Mouse (Mus musculus) neural tube, embryonic 14.5 days (tissue): ENCODE measurements around the gene Dda1. TPM values are rescaled to one million over a fixed set of nuclear protein-coding genes. Genes with fewer than 3 reads are reported as not detected.
"Not testable (repeated sequence)": the region's sequence is repeated elsewhere in the genome, so short reads cannot be mapped to it uniquely, and the experiment has no call there.

ENCODE experiments used
- ATAC-seq: fragments of 200-750 bp; cut with Nextera tagmentation; 2 replicates; pipeline ENCODE4 v1.8.0; 2017; ENCODE audit warnings: low read depth, mild to moderate bottlenecking, moderate TSS enrichment, moderate library complexity
- H3K27ac ChIP-seq: fragments of 300-500 bp; sonication (generic); 2 replicates; pipeline ENCODE4 v1.5.1; 2014; ENCODE audit warnings: low read depth, mild to moderate bottlenecking, control low read depth, low read length, moderate library complexity, mixed read lengths
- H3K27me3 ChIP-seq: fragments of 300-500 bp; sonication (generic); 2 replicates; pipeline ENCODE4 v1.6.1; 2014; ENCODE audit warnings: low read length; ENCODE audit not compliant: control insufficient read depth, insufficient read depth
- H3K36me3 ChIP-seq: fragments of 300-500 bp; sonication (generic); 2 replicates; pipeline ENCODE4 v1.6.1; 2014; ENCODE audit warnings: low read length, mixed read lengths; ENCODE audit not compliant: control insufficient read depth, insufficient read depth
- H3K4me1 ChIP-seq: fragments of 300-500 bp; sonication (generic); 2 replicates; pipeline ENCODE4 v1.6.1; 2014; ENCODE audit warnings: low read length; ENCODE audit not compliant: control insufficient read depth, insufficient read depth
- H3K4me2 ChIP-seq: fragments of 300-500 bp; sonication (generic); 2 replicates; pipeline ENCODE4 v1.6.1; 2014; ENCODE audit warnings: mild to moderate bottlenecking, low read depth, low read length, control low read depth
- H3K4me3 ChIP-seq: fragments of 300-500 bp; sonication (generic); 2 replicates; pipeline ENCODE4 v1.5.1; 2014; ENCODE audit warnings: low read depth, low read length, control low read depth, mixed read lengths
- H3K9ac ChIP-seq: fragments of 300-500 bp; sonication (generic); replicated peaks from 2 replicates; pipeline ENCODE4 v1.6.1; 2014; ENCODE audit warnings: low read depth, mild to moderate bottlenecking, control low read depth, low read length, mixed read lengths
- H3K9me3 ChIP-seq: fragments of 300-500 bp; sonication (generic); 2 replicates; pipeline ENCODE4 v1.6.1; 2016; ENCODE audit warnings: low read length; ENCODE audit not compliant: control insufficient read depth
- WGBS: fragments of 180-500 bp; shearing (Covaris S2); extraction: QIAGEN DNeasy Blood & Tissue Kit; methylation state at CpG from one replicate; pipeline ENCODE4 v1.1.7; 2014; 5-methylcytosine and 5-hydroxymethylcytosine counted together
- polyA plus RNA-seq: library from polyadenylated mRNA; unstranded; fragments of >200 nt; fragmentation: Nextera tagmentation; extraction: Ambion mirVana; gene quantifications from 2 replicates; pipeline ENCODE4 v1.2.1, GENCODE M21; 2014

Gene Dda1
- polyA plus RNA-seq, 1 experiment from 2014 or later, result 251 TPM

DNA sequence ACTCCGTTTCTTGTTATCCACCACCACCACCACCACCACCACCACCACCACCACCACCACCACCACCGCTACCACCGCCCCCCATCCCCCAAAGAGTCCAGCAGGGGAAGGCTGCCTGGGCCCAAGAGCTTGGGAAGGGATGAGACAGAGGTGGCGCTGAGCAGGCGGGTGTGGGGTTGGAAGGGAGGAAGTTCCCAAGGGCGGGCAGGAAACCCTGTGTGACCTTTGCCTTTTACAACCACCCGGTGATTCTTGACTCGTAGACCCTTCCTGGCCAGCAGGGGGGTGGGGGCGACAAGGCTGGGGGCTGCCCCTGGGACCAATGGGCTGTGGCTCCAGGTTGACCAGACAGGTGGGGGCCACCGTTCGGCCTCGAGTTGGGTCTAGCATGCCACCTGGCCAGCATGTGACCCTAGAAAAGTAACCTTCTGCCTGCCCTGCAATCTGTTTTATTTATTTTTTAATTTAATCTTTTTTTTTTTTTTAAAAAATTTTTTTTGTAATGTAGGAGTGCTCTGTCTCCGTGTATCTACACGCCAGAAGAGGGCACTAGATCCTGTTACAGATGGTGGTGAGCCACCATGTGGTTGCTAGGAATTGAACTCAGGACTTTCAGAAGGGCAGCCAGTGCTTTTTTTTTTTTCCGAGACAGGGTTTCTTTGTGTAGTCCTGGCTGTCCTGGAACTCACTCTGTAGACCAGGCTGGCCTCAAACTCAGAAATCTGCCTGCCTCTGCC, 44.2 kb downstream of the Dda1 start:
- ATAC-seq, result no peak

DNA sequence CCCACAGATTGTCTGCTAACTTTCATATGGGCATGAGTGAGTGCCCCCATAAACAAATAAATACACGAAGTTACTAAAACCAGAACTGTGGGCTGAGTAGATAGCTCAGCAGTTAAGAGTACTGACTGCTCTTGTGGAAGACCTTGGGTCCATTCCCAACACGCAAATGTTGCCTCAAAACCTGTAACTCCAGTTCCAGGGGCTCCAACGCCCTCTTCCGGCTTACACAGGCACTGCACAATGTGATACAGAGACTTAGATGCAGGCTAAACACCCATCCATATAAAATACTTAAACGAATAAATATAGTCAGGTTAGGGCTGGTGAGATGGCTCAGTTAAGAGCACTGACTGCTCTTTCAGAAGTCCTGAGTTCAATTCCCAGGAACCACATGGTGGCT, 46.0 kb downstream of the Dda1 start:
- WGBS, result 74% methylated on average over 5 of the region's 5 CpGs
- Histone ChIP-seq H3K4me2 (no peak overlapping the region), H3K27ac (no peak overlapping the region), H3K4me3 (no peak overlapping the region), H3K27me3 (no peaks in the 10 kb centered on the region), H3K4me1 (no peaks in the 10 kb centered on the region), H3K36me3 (no peaks in the 10 kb centered on the region), H3K9me3 (no peaks in the 10 kb centered on the region), H3K9ac (no peak overlapping the region)
- ATAC-seq, result no peak

More for the DNA sequence above, 44.2 kb downstream of the Dda1 start:
- Histone ChIP-seq H3K27ac (no peak overlapping the region), H3K36me3 (no peaks in the 10 kb centered on the region), H3K27me3 (peaks cover 7% of the 10 kb centered on the region), H3K9me3 (no peaks in the 10 kb centered on the region), H3K4me1 (no peaks in the 10 kb centered on the region), H3K4me2 (no peak overlapping the region), H3K4me3 (no peak overlapping the region), H3K9ac (no peak overlapping the region)
- WGBS, result 65% methylated on average over 12 of the region's 15 CpGs

- no peaks in the 10 kb centered on the region for H3K27me3 ChIP-seq
- 15% methylated on average over 6 of the region's 6 CpGs for WGBS
- H3K4me2 ChIP-seq, result no peak overlapping the region
- H3K4me3 ChIP-seq, result no peak overlapping the region
- no peak overlapping the region for H3K27ac ChIP-seq
- ATAC-seq, result no peak
- no peaks in the 10 kb centered on the region for H3K4me1 ChIP-seq
- no peak overlapping the region for H3K9ac ChIP-seq
- no peaks in the 10 kb centered on the region for H3K36me3 ChIP-seq
- no peaks in the 10 kb centered on the region for H3K9me3 ChIP-seq
Measured at GRCm38 (mm10) chr8:71516786-71517185, 47.8 kb downstream of the Dda1 start.

DNA sequence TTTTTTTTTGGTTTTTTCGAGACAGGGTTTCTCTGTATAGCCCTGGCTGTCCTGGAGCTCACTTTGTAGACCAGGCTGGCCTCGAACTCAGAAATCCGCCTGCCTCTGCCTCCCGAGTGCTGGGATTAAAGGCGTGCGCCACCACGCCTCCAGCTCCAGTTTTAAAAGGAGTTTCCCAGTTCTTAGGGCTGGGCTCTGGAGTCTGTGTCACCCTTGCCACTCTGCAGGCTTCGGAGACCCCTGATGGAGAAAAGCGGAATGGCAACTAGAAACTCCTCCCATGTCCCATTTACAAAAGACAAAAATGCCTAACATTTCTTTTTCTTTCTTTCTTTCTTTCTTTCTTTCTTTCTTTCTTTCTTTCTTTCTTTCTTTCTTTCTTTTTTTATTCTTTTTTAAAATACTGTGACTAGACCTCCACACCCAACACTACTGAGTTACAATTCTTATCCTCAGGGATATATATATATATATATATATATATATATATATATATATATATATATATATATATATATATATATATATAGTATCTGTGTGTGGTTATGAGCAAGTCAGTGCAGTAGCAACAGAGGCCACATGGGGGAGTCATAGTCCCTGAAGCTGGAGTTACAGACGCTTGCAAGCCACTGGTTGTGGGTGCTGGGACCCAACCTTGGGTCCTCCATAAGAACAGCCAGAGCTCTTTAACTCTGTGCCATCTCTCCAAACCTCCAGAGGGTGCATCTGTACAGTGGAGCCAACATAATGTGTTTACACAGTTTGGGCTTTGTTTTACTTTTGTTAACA, 50.2 kb downstream of the Dda1 start:
- H3K4me1 ChIP-seq, H3K4me2 ChIP-seq, H3K9me3 ChIP-seq, H3K36me3 ChIP-seq, H3K9ac ChIP-seq, H3K27ac ChIP-seq, H3K4me3 ChIP-seq, H3K27me3 ChIP-seq: not testable (repeated sequence)
- 0 out of 2 replicates have a peak, but pooled peaks have one; percentile 41 for ATAC-seq
- 33% methylated on average over 9 of the region's 10 CpGs for WGBS

DNA sequence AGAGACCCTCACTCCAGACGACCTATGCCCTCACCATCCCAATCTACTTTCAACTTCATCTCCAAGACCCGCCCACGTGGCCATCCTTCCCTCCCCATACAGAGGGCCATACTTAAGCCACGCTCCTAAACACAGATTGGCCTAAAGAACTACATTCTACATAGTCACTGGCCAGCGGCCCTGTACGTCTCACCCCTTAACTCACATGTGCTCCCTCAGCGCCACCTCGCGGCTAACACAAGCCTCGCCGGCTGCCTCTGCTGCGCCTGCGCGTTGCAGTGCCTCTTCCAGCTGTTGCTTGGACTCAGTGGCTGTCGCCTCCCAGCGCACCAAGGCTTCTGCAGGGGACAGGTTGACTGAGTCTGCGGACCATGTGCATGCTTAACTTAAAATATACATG, 52.6 kb downstream of the Dda1 start:
- Histone ChIP-seq H3K36me3 (no peaks in the 10 kb centered on the region), H3K4me3 (no peak overlapping the region), H3K9me3 (no peaks in the 10 kb centered on the region), H3K27me3 (peaks cover 9% of the 10 kb centered on the region), H3K4me1 (0 out of 2 replicates have a peak, but pooled peaks cover 4% of the 10 kb centered on the region), H3K27ac (no peak overlapping the region), H3K4me2 (0 out of 2 replicates have a peak overlapping the region, but pooled peaks have one; percentile 6), H3K9ac (no peak overlapping the region)
- 7% methylated on average over 17 of the region's 17 CpGs for WGBS
- ATAC-seq, result peak; percentile 82

- no peaks in the 10 kb centered on the region for H3K36me3 ChIP-seq
- 0 out of 2 replicates have a peak, but pooled peaks cover 4% of the 10 kb centered on the region for H3K4me1 ChIP-seq
- no peak within 1 kb of the TSS for H3K4me2 ChIP-seq
- 12% methylated on average over 46 of the region's 46 CpGs for WGBS
- ATAC-seq, result no peak
- no peak within 1 kb of the TSS for H3K4me3 ChIP-seq
- peaks cover 9% of the 10 kb centered on the region for H3K27me3 ChIP-seq
- no peak within 1 kb of the TSS for H3K9ac ChIP-seq
- H3K27ac ChIP-seq, result no peak within 1 kb of the TSS
- no peaks in the 10 kb centered on the region for H3K9me3 ChIP-seq
Measured at GRCm38 (mm10) chr8:71525226-71526050, 56.4 kb downstream of the Dda1 start, which contains the start of gene Ccdc194. Ccdc194 (minus strand) TSS chr8:71525711.

Other genes starting within 250 kb of the Dda1 start
- 16.0 and 16.4 TPM in 2 replicates for gene Myo9b, start 196.5 kb upstream of the Dda1 start, polyA plus RNA-seq
- 55.8 and 59.3 TPM in 2 replicates for gene Haus8, start 196.3 kb upstream of the Dda1 start, polyA plus RNA-seq
- gene Use1, start 102.4 kb upstream of the Dda1 start, polyA plus RNA-seq, result 115 and 130 TPM in 2 replicates
- 4.8 and 4.9 TPM in 2 replicates for gene Ocel1, start 97.9 kb upstream of the Dda1 start, polyA plus RNA-seq
- gene Nr2f6, start 87.2 kb upstream of the Dda1 start, polyA plus RNA-seq, result 22.3 and 32.8 TPM in 2 replicates
- gene Ushbp1, start 73.4 kb upstream of the Dda1 start, polyA plus RNA-seq, result 3.2 and 5.0 TPM in 2 replicates
- 90.9 and 96.5 TPM in 2 replicates for gene Babam1, start 72.3 kb upstream of the Dda1 start, polyA plus RNA-seq
- gene Ankle1, start 63.2 kb upstream of the Dda1 start, polyA plus RNA-seq, result 1.9 and 2.7 TPM in 2 replicates
- gene Abhd8, start 5.5 kb upstream of the Dda1 start, polyA plus RNA-seq, result 101 and 104 TPM in 2 replicates
- 186 and 189 TPM in 2 replicates for gene Mrpl34, start 4.2 kb upstream of the Dda1 start, polyA plus RNA-seq
- 6.9 and 8.4 TPM in 2 replicates for gene Ano8, start 16.8 kb downstream of the Dda1 start, polyA plus RNA-seq
- gene Gtpbp3, start 18.9 kb downstream of the Dda1 start, polyA plus RNA-seq, result 5.5 and 5.9 TPM in 2 replicates
- gene Plvap, start 42.6 kb downstream of the Dda1 start, polyA plus RNA-seq, result 5.4 and 9.8 TPM in 2 replicates
- gene Ccdc194, start 56.5 kb downstream of the Dda1 start, polyA plus RNA-seq, result 0.14 TPM in 1 of 2 replicates, not detected in the other
- 0.27 and 6.0 TPM in 2 replicates for gene Bst2, start 68.3 kb downstream of the Dda1 start, polyA plus RNA-seq
- 69.0 and 70.6 TPM in 2 replicates for gene Mvb12a, start 73.7 kb downstream of the Dda1 start, polyA plus RNA-seq
- not detected in 2 replicates for gene Tmem221, start 89.7 kb downstream of the Dda1 start, polyA plus RNA-seq
- not detected in 2 replicates for gene Nxnl1, start 97.4 kb downstream of the Dda1 start, polyA plus RNA-seq
- gene Slc27a1, start 99.7 kb downstream of the Dda1 start, polyA plus RNA-seq, result 61.0 and 70.0 TPM in 2 replicates
- gene Pgls, start 123.0 kb downstream of the Dda1 start, polyA plus RNA-seq, result 239 and 259 TPM in 2 replicates
- gene Fam129c, start 128.4 kb downstream of the Dda1 start, polyA plus RNA-seq, result 7.5 and 9.3 TPM in 2 replicates
- 71.9 and 78.5 TPM in 2 replicates for gene Colgalt1, start 141.8 kb downstream of the Dda1 start, polyA plus RNA-seq
- 17.8 and 20.6 TPM in 2 replicates for gene Unc13a, start 202.6 kb downstream of the Dda1 start, polyA plus RNA-seq
- 2.8 and 4.1 TPM in 2 replicates for gene Jak3, start 207.1 kb downstream of the Dda1 start, polyA plus RNA-seq
- gene Insl3, start 220.0 kb downstream of the Dda1 start, polyA plus RNA-seq, result 0.55 and 1.0 TPM in 2 replicates
- gene B3gnt3, start 232.6 kb downstream of the Dda1 start, polyA plus RNA-seq, result 0.11 and 0.53 TPM in 2 replicates